Mouse (Mus musculus) left cerebral cortex, adult 9 months (tissue): Measurements from ENCODE around the gene Ulk4.

Experiments
- DNase-seq, 2 experiments: peaks; one replicate each; pipeline ENCODE4 v3.0.0; 2022; ENCODE audit warnings: low spot score in 2 of 2

The Ulk4 gene

DNA sequence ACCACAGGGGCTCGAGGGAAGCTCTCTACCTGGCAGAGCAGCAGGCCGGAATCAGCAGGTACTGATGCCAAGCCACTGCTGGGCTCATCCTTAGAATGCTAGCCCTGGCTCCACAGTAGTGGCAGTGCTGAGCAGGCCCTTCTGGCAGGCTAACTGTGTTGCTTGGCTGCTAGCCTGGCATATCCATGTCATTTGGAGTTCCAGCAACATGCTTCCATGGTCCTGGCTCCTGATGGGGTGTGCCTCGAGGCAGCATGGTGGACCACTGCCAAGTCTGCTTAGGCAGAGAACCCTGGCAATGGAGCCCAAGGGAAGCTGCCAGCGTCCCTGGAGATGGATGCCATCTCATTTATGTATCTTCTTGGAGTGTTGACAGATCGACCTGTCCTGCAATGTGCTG is 169.4 kb downstream of the Ulk4 start:
- peak in 1 of 2 experiments; percentile 46 for DNase-seq

DNA sequence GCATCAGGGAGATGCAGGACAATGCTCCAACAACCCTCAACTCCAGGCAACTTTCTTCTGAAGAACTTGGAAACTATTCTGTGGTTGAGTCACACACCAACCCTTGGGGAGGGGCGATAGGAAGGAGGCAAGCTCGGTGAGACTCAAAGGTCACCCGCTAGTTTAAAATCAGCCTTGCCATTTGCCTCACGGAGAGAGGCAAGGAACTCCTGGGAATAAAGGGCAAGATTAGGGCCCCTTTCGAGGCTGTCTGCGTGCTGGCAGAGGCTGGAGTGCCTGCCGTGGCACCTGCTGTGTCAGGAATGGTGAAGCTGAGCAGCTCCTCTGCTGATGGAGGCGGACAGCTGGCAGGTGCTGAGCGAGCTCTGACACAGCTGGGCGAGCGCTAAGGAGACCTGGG is 169.9 kb downstream of the Ulk4 start:
- DNase-seq, result no peak

DNA sequence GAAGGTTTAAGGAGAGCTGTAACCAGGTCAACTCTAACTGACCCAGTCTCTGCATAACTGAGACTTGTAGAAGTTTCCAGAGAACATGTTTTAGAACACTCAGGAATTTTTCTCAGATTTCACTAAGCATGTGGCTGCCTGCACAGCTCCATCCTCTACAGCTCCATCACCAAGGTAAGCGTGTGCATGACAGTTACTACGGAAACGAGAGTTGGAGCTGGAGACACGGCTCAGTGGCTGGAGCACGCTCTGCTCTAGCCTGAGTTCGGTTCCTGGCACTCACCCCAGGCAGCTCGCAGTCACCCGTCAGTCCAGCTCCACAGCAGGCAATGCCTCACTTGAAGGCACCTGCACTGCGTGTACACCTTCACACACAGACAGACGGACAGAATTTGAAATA is 175.5 kb downstream of the Ulk4 start:
- no peak for DNase-seq

DNA sequence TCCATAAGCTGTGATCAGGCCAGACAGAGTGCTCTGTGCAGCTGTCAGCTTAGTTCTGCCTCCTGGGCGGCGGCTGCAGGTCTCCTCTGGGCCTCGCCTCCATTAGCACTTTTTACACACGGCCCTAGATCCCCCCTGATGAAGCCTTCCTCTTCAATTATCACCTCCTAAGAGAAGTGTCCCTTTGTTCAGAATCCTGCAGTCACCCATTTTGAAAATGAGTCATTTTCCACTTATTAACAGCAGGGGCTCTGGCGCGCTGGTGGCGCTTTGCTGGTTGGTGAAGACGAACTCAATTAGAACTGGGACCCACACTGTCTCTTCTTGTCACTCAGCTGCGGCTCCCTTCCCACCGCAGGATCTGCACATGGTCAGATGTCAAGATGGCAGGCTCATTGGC is 177.5 kb downstream of the Ulk4 start:
- DNase-seq, result no peak

DNA sequence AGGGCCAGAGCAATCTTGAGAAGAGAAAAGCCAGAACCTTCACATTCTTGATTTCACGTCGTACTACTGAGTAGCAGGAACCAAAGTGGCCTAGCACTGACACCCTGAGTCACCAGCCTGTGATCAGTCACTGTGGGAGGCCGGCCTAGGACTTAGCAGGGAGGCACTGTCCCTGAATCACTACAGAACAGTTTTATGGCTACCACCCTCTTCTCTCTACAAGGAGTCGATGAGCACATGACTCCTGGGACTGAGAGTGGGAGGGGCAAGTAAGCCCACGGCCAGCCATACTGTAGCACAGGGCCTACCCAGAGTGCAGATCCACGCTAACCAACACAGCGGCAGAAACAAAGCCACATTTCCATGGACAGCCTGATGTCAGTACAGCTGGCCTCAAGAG is 183.2 kb downstream of the Ulk4 start:
- no peak for DNase-seq

DNA sequence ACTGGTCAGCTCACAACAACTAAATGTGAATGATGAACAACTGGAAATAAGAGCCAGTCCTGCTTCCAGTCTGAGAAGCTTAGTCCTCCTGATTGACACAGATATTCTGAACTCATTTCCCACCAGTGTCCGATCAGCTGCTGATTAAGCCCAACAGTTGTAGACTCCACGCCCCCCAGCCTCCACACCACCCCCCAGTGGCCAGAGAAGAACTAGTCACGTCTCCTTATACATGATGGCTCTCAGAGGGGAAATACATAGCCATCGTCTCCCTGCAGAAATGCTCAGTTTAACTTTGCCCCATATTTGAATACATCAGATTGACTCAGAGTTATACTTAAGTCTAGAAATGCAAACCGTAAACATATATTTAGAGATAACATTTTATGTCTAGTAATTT is 184.4 kb downstream of the Ulk4 start:
- DNase-seq, result no peak

DNA sequence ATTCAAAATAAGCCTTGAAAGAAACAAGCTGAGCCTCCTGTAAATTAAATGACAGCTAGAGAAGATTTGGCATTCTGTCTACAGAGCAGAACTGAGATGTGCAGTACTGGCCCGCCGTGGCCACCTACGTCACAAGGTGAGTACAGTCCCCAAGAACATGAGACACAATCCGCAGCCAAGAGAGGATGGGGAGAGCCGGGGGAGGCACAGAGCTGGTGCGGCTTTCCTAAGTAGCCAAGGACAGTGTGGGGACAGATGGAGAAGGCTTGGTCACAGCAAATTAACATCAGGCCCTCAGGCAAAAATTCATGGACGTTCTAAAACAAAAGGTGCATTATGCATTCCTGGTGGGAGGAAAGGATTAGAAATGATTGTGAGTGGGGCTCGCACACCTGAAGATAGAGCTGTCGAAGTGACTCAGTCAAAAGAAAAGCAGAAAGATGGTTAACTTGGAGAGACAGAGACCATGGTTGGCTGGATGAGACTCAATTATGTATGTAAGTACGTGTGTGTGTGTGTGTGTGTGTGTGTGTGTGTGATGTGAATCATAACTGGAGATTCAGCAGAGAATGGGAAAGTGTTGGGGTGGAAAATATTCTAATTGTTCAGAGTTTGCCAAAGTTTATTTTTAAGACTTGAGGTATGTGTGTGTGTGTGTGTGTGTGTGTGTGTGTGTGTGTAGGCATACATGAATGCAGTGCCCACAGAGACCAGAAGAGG is 185.8 kb downstream of the Ulk4 start:
- no peak for DNase-seq

DNA sequence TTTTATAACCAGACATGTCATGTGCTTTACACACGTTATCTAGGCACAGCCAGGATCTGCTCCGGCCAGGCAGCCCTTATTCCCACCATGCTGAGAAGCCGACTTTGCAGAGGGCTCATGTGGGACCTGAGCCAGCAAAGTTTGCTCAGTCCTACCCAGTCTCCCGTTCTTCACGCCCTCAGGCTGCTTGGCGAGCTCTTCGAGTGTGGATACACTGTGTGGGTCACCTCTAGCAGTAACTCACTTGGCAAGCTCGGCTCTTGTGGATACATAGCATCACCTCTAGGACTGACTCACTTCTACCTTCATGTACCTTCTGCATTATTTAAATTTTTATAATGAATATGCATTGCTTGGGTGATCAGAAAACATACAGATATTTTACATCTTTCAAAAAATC is 189.3 kb downstream of the Ulk4 start:
- DNase-seq, result no peak

DNA sequence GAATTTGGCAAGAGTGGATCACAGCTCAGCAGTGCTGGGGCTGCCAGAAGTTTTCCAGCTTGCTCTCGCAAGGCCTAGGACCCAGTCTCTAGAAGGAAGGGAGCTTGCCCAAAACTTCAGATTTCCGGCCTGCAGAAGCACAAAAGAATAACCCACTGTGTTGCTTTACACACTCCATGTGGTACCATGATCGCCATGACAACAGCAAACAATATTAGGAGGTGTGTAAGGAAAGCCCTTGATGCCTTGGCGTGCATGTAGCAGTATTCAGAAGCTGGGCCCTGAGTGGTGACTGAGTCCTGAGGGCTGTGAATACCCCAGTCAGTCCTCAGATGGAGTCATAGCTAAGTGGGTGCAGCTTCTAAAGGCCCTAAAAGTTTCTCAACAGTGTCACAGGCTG is 192.8 kb downstream of the Ulk4 start:
- DNase-seq, result no peak

DNA sequence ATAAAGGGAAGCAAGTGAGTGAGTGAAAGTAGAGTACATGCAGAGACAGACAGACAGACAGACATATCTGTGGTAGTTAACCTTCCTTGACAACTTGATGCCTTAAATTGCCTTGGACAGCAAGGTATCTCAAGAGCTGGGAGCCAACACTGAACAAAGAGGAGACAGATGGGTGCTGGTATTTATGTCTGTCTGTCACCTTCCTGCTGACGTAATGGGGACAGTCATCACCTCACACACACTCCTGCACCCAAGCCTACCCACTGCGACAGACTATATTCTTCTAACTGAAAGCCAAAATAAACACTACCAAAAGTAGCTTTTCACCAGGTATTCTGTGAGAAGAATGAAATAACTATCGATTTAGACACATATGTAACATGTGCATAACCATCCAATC is 196.2 kb downstream of the Ulk4 start:
- DNase-seq, result no peak

DNA sequence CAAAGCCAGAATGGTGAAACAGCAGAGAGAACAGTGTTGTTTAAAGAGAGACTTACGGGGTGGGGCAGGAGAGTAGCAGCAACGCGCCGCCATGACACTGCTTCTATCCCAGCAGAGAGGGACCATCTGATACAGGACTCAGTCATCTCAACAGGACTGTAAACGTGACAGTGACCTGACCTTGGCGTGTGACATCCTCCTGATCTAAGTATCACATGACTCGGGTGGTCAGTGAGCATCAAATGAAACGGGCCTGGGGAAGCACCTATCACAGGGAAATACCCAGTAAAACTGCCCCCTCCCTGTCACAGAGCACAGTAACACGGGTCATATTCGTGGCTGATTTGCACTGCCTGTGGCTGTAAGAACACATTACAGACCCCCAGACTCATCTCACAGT is 196.6 kb downstream of the Ulk4 start:
- no peak for DNase-seq

DNA sequence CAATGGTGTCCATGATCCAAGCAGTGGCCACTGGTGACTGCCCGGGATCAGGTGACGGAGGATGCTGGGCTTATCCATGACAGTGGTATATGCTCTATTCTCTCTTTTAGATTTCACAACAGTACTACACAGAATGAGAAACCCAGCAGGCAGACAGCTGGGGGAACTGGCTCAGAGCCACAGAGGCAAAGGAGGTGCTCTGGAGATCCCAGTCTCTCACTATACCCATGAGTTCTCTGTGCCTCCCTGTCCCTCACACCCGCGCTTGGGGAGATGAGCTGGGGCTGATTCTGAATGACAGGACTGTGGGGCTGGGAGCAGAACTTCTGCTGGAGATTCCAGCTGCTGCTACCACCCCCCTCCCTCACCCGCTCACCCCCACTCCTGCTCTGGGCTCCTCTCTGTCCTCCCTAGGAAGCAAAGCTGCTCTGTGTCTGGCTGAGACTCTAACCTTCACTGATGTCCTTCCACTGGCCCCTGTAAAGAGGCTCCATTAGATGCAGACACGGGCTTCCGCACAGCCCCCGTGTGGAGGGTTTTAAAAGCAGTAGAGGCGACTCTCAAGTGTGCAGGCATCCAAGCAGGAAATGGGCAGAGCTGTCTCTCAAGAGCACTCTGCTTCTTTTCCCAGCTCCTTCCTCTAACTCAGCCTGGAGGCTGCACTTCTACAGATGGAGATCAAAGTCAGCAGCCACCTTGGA is 197.5 kb downstream of the Ulk4 start:
- no peak for DNase-seq

DNA sequence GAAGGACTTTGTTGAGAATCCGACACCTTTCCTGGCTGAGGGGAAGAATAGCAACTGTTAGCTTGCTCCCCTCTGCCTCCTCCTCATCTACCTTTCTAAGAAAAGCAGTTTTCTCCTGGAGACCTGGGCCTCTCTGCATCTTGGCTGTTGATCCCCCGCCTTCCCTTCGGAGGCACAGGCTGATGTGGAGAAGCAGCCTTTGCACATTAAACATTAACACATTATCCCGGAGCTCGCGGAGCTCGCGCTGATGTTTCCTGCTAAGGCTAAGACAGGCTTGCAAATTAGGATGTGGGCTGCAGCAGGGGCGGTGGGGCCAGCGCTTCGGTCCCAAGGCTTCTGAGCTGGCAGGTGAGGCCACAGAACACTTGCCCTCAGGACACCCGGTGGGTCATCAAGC is 200.7 kb downstream of the Ulk4 start:
- DNase-seq, result peak; percentile 40 to 51

DNA sequence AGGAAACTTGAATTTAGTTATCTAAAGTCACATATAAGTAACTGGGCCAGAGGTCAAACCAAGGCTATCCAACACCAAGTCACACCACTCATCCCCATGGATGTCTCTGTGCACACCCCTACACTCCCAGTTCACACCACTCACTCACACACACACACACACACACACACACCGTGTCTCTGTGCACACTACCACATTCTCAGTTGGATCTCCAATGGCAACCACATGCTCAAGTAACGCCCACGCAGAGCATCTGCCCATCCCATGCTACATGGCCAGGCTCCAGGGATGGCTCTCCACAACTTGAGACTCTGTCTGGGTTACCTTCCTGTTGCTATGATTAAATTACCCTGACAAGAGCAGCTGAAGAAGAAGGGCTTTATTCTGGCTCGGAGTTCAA is 201.8 kb downstream of the Ulk4 start:
- DNase-seq, result peak; percentile 60 to 92

DNA sequence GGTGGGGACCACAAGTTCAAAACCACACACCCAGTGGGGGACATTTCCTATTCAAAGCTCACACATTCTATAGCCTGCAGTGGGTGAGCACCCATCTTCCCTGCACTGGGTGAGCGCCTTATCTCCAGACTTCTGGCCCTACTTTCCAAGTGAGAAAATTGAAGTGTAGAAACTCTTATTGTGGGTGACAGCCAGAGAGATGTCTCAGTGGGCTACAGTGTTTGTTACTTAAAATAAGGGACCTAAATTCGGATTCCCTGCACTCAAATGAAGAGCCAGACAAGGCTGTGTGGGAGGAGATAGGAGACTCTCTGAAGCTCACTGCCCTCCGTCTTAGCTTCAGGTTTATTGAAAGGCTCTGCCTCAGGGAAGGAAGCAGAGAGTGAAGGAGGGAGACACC is 202.3 kb downstream of the Ulk4 start:
- peak; percentile 58 to 64 for DNase-seq

DNA sequence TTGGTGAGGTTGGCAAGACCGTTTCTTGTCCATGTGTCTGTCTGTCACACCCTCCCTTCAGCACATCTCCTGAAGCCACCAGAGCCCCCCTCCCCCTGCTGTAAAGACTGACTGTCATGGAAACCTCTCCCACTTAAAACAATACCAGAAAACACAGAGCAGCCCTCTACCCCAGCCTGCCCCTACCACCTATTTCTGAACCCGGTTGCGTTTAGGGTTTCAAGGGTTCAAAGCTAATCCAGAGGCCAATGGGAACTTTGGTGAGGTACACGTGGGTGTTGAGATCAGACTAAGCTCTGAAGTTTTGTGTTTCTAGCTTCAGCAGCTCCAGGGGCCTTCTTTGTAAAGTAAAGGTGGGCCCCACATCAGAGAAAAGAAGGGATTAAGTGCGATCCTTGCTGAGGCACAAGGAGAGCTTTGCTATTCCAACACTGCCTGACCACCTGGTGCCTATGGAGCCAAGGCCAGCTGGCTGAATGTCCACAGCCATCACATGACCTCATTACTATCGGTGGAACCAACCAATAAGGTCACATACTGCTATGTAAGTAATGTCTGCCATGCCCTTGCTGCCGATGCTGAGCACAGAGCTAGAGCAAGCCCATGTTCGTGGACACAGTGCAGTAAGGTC is 204.8 kb downstream of the Ulk4 start:
- DNase-seq, result no peak

DNA sequence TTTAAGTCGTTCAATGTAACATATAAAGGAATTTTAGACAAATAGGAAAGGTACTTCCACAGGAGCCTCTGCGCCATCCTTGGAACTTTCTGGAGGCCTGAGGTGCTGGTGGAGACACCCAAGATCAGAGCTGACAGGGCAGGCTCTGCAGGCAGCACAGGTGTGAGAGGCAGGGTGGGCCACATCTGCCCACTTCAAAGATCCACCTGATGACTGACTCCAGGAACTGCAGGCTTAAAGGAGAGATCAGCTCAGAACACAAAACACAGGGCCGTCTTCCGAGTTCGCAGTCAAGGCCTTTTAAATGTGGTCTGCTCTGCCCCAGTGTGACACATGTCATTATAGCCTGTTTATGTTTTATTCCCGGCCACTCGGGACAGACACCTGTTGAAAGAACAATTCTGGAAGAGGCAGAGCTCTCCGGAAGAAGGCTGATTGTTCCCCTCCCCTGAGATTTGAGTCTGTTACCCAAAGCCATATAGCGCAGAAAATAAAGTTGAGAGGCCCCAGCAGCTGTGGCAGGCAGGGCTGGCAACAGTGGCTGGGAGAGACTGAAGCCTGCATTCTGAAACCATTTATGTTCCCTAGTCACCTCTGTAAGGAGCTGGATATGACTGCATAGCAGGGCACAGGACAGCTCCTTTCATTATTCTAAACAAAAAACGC is 205.4 kb downstream of the Ulk4 start:
- DNase-seq, result no peak

DNA sequence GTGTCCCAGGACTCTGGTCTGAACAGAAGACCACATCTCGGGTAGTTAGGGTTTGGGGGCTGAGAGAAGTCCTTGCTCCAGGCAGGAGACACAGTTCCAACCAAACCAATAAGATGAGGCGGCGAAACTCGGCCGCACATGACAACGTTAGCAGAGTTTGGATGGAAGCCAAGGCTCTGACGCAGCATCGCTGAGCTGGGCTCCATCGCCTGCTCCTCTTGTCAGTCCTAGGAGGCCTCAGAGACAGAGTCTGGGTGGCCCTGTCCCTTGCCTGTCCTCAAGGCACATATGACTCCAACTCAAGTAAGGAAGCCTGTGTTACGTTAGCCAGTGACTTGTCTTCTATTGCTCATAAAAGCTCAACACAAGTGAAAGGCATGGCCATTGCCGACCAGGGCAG is 205.9 kb downstream of the Ulk4 start:
- DNase-seq, result no peak

DNA sequence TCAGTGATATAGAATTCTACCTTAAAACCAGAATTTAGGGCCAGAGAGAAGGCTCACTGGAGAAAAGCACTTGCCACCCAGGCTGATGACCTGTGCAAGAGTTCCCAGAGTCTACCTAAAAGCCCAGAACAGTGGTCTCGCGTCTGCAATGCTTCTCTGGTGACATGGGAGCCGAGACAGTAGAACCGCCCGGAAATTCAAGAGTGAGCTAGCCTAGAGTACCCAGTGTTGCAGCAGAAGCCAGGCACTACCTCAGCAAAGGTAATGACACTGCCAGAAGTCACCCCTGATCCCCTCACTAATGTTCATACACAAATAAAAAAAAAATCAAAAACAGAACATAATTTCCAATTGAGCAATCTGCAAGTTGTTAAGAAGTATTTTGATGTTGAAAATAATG is 208.9 kb downstream of the Ulk4 start:
- DNase-seq, result no peak

DNA sequence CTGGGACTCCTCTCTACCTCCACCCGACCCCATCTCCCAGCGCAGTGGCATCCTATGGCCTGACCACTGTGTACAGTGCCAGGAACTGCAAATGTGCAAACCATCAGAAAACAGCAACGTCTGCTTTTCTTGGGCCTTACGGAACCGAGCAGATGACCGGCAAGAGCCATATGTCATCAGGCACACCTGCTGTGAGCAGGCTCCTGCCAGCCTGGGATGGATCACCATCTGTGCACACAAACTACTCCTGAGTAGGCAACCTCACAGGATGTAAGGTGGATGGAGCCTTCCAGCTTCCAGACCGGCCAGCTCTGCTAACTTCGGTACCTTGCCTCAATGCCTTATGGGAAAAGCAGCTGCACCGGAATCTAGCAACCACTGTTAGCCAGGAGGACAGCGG is 210.0 kb downstream of the Ulk4 start:
- DNase-seq, result no peak

DNA sequence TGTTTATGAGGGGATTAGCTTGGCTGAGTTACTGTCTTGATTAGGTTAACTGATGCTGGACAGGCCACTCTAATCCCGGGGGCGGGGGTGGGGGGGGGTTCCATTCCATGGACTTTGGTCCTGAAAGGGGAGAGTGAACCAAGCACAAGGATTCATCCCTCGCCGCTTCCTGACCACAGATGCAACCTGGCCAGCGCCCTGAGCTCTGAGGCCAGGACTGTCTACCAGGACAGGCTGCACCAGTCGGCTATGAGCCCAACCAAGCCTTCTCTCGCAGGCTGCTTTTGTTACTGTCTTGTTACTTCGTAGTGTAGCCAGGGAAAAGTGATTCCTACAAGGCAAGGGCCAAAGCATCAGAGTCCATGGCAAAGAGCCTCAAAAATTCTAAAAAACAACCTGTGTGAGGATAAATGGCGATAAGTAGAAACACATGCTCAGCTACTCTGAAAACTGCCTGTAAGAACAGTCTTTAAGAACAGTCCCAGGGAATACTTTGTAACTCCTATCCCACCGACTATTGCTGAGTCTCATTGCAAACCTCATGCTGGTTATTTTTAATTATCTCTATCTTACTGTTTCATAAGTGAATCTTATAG is 211.5 kb downstream of the Ulk4 start:
- no peak for DNase-seq

DNA sequence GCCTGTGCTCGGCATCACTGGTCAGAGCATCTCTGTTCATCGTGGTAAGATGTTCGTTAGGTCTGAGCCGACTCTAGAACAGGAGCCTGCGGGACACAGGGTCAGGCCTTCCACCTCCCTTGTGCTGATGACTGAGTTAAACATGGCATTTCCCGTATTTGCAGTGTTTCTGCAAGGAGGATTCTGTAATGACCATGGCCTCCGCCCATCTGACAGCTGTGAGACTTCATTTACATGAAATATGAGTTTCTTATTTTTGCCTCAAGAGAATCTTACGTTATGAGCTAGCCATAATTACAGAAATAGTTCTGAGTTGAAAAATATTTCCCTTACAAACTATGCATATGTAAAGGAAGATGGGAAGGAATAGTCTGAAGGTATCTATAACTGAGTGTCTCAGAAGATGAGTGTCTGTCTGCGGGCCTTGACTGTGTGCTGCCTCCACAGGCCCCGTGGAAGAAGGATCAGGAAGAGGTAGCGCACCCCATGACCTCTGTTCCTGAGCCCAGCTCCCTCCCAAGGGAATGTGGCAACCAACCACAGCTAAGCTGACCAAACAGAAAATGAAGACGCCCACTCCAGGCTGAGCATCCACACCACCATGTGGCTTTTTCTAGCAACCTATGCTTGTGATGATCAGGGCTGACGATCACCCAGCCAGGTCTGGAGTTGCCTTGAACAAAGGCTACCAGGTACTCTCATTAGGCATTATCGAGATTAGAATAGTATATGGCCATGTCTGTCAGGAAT is 212.2 kb downstream of the Ulk4 start:
- DNase-seq, result no peak
